Mouse (Mus musculus): ENCODE measurements around the gene Chst11.
"Not testable (repeated sequence)": the region's sequence is repeated elsewhere in the genome, so short reads cannot be mapped to it uniquely, and the experiment has no call there.

Gene Chst11

DNA sequence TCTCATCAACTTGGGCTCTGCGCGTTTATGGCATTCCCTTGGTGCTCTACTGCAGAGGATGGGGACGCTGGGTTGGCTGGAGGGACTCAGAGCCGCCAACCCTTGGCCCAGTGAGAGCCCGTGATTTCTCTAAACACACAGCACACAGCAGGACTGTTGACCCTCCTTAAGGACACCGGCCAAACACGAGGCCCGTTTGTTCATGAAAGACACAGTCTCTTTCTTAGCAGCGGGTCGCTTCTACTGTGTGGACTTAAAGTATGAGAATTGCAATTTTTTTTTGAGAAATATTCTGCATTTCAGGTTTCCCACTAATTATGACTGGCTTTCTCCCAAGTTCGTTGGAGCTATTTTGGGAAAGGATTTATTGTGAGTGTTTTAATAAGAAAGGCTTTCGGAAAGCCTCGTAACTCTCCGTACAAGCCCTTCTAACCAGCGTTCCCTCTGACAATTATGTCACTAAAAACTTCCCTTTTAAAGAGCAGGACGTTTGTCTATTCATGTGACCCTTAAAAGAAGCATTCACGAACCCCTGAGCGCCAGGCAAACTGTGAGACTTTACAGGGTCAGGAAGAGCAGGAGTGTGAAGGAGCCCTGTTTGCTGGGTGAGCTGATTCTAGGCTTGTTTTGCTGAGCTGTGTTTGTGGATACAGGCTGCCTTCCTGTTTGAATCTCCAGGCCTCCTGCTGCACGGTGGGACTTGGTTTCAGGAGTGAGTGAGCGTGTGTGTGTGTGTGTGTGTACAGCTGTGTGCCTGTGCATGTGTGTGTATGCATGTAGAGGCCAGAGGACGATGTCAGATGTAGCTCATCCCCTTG lies 122.8 kb downstream of the Chst11 start:
- DNase-seq (ENCODE audit: low read depth, low spot score): no peak

DNA sequence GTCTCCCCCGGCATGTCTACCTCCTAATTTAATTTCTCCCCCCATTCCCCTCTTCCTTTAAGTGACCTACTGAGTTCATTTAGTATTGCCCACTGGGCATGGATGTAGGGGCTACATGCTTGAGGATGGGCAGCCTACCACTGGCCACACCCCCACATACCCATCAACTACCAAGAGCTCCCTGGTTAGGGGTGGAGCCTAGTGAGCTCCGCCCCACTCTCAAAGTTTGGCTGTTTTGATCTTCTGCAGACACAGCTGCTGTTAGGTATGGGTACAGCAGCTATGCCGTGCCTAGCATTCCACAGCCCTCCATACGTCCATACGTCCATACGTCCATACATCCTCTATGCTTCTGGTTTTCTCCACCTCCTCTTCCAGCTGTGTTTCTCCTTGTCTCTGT lies 123.6 kb downstream of the Chst11 start:
- peak; percentile 28 for DNase-seq (ENCODE audit: low read depth, low spot score)

DNA sequence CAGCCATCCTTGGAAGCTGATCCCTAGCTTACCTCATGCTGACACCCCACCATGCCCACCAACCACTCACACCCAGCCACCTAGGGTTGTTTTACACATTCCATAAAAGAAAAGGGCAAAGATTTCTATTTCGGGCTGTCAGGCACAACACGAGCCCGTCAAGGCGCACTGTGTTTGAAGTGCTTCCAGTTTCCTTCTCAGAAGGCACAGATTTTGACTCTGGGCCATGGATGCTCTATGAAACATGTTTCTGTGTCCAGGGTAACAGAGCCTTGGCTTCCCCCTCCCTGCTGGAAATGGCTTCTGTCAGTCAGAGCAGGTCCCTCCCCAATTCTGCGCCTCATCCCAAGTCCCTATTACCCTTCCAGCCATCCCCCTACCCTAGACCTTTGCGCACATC lies 125.7 kb downstream of the Chst11 start:
- no peak for DNase-seq (ENCODE audit: low read depth, low spot score)

DNA sequence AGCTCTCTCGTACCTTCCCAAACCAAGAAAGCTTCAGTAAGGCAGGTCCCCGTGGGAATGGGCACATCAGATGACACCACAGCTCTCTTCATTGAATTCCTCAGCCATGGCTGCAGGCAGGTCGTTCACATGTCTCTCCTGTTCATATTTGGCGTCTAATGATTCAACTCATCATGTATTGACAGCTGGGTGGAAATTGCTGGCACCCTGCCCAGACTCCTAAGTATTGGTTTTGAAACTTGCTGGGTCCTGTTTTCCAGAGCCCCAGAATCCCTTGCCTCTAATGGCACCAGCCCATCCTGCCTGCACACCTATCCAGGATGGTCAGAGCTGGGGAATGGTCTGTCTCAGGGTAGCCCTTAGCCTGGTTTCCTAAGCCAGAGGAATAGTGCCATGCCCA lies 127.0 kb downstream of the Chst11 start:
- no peak for DNase-seq (ENCODE audit: low read depth, low spot score)

DNA sequence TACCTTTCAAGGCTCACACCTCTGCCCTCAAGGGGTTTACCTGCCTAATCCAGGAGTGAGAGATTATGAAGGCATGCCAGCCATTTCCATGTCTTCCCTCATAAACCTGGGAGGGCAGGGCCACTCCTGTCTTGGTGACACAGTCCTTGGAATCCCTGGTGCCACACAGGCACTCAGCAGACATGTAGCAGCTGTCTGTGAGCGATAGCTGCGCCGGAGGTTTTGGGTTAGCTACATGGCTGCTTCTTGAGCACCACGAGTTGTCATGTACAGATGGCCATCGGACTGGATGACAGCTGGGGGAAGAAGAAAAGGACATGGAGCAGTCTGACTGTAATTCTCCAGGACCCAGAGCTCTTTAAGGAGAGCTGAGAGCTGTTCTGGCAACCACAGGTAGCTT lies 129.3 kb downstream of the Chst11 start:
- no peak for DNase-seq (ENCODE audit: low read depth, low spot score)

DNA sequence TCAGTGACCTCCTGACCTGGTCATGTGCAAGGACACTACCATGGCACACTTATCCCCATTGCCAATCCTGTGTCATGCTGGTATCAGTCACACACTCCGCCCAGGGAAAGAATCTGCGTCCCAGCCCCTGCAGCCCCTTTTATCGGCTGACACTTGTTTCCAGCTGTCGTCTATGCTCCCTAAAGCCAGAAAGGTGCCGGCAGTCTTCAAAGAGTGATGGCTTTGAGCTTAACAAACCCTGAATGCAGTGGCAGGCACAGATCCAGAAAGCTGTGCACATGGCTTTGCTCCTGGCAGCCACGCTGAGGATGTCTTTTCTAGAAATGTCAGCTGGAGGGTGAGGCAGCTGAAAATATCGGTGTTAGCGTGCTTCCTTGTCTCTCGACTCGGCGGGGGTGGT lies 131.6 kb downstream of the Chst11 start:
- no peak for DNase-seq (ENCODE audit: low read depth, low spot score)

DNA sequence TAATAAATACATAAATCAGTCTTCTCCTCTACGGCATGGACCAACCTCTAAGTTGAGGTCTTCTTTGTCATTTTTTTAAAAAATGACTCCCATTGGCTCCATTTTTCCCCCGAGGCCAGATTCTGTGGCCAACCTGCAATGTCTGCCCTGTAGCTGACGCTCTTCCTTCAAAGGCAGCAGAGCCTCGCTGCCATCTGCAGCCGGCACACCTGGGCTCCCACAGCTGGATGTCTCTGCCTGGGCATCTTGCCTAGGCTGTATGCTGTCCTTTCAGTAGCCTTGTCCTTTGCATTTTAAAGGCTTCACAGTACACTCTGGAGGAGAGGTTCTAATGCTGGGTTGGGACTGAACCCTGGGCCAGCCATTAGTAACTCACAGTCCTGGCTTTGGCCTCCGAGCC lies 132.6 kb downstream of the Chst11 start:
- no peak for DNase-seq (ENCODE audit: low read depth, low spot score)

DNA sequence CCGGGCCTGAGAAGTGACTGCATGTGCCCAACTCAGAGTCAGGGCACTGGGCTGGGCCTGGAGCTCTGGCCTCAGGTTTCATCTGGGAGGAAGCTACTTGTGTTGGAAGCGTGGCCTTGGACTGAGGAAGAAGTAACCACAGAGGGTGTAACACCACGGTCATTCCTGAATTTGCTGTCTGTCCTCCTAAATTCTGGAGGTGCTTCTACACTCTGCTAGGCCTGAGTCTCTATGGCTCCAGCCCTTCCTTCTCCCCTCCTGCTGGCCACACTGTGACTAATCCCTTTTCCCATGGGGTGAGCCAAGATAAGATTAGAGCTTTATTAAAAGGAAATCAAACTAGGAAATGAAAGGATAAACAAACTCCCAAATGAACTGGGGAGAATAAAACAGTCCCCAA lies 133.3 kb downstream of the Chst11 start:
- no peak for DNase-seq (ENCODE audit: low read depth, low spot score)

DNA sequence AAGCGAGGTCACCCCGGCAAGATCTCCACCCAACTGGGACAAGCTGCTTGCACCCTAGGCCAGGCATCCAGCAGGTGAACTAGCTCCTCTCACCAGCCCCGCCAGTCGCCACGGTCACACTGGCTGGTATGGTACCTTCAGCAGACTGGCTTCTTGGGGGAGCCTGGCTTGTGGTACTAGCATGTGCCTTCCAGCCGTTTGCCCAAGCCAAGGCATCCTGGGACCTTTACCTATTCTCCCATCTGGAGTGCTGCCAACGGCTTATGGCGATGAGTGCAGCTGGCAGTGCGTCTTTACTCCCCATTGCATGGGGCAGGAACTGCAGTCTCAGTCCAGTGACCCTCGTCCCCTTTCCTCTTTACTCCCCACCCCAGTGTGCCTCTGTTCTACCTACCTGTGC lies 133.7 kb downstream of the Chst11 start:
- DNase-seq (ENCODE audit: low read depth, low spot score): no peak

DNA sequence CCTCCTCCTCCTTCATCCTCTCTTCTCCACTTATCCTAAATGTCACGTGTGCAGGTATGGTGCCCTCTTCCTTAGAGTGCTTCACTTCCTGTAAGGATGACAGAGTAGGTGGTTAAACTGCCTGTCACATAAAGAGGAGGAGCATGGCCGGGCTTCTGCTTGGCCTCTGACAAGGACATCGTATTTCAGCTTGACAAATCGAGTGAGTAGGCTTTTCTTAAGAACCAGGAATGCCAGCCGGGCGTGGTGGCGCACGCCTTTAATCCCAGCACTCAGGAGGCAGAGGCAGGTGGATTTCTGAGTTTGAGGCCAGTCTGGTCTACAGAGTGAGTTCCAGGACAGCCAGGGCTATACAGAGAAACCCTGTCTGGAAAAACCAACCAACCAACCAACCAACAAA lies 134.2 kb downstream of the Chst11 start:
- not testable (repeated sequence) for DNase-seq (ENCODE audit: low read depth, low spot score)

DNA sequence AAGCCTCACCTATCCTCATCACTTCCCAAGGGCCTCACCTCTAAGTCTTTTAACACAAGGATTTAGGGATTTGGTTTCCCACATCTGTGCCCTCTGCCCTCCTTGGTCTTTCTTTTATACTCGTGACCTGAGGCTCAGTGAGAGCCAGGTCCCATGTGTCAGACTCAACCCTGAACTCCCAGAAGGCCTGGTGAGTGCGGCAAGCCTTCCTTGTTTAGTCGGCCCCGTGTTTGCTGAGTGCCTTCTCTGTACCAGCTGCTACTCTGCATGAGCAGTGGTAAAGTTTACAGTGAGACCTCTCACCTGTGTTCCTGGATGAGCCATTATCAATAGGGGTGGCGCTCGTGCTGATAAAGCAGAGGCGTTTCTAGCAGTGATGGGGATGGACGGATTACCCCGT lies 134.6 kb downstream of the Chst11 start:
- DNase-seq (ENCODE audit: low read depth, low spot score): no peak

DNA sequence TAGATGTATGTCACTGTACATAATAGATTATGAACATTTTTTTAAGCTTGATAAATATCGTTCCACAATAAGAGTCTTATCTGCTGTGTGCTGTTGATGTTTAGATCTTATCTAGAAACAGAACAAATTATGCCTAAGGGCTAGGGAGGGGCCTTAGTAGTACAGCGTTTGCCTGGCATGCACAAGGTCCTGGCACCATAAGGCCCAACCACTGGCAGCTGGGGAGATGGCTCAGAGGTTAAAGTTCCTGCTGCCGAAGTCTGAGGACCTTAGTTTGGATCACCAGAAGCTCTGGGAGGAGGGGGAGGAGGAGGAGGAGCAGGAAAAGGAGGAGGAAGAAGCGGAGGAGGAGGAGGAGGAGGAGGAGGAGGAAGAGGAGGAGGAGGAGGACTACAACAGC lies 135.6 kb downstream of the Chst11 start:
- DNase-seq (ENCODE audit: low read depth, low spot score): no peak

DNA sequence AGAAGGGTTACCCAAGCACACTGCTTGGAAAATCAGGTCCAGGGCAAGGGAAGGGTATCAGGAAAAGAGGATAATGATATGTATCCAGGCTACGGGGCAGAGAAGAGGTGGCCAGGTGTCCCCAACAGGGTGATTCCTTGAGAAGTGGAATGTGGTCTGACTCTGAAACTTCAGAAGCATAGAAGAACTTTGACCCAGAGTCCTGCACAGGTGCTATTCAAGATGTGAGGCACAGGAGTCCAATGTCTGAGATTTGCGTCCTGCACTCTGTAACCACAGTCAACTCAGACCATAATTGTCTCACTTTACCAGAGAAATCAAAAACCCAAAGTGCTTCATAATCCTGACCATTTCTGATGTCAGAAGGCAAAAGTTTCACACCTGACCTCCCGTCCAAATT lies 139.3 kb downstream of the Chst11 start:
- no peak for DNase-seq (ENCODE audit: low read depth, low spot score)

DNA sequence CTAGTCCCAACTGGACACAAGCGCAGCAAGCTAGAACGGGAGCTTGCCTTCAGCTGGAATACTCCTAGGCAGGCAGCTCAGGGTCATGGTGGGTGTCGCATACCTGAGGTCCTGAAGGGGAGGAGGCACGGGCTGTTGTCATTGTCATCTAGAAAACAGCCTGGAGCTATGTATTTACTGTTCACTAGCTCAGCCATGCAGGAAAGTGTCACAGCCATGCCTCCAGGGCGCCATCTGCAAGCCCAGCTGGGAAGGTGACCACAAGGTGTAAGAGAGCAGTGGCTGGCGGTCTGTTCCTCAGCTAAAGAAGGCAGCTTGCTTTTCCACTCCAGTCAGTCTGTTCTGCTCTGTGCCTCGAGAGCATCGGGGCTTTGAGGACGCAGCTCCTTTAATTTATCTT lies 141.1 kb downstream of the Chst11 start:
- no peak for DNase-seq (ENCODE audit: low read depth, low spot score)

DNA sequence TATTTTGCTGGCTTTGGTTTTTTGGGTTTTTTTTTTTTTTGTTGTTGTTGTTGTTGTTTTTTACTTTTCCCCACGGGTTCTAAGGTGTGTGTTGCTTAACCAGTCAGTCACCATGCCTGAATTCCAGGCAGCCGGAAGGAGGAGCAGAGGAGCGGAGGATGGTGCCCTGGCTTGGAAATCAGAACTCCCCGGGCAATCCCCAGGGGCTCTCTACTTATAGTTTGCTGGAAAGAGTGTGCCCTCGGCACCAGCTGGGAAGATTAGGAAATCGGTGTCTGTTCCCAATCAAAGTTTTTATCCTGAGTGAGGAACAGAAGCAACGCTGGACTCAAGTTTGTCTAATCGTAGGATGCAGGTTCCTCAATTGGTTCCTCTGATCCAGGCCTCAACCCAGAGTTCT lies 143.1 kb downstream of the Chst11 start:
- DNase-seq (ENCODE audit: low read depth, low spot score): no peak

DNA sequence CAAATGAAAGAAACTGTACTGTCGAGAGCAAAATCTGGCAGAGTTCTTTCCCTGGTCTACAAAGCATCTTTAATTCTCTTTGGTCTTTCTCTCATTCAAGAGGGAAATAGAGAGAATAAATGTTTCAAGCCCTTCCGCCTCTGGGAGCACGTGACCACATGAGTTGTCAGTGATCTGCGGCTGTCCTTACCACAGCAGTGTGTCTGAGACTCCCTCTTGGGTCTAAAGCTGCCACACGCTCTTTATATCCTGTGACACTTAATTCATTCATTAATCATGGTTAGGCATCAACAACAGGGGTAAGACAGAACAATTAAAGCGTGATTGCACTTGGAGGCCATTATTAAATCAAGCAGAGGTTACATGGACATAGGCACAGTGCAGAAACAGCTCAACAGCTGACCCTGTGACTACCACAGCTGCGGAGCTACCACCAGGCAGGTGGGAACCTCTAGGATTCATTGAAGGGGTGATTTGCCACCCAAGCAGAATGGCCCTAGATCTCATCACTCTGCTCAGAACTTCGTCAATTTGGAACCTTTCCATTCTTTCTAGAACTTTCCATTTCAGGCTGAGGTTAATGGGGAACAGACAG lies 144.4 kb downstream of the Chst11 start:
- DNase-seq (ENCODE audit: low read depth, low spot score): no peak

DNA sequence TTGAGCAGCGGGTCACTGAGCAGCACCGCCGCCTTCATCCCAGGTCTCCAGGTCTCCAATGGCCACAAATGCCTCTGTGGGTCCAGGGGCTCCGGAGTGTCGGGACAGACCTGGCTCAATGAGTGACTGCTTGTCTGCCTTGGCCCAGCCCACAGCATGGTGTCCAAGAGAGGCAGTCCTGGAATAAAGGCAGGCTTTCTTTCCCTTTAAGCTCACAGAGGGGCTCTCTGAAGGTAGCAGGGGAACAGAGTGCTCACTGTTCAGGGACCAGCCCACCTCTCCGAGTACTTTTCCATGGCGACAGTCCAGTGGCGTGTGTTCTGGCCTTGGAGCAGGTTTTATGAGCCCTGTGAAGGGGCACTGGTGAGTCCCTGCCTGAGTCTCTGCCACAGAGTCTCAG lies 145.3 kb downstream of the Chst11 start:
- no peak for DNase-seq (ENCODE audit: low read depth, low spot score)

DNA sequence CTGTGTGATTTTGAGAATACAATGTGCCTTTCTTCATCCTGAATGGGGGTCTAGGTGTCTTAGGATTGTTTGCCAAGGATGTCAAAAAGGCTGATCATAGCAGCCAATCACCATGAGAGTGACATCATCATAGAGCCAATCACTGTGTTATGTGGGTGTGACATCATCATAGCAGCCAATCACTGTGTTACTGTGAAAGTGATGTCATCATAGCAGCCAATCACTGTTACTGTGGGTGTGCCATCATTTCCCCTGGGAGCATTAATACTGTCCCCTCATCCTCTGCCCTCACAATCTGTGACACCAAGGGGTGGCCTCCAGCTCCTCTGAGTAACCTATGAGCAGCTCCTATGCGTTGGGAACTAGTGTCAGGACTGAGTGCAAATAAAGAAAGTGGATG lies 146.6 kb downstream of the Chst11 start:
- no peak for DNase-seq (ENCODE audit: low read depth, low spot score)

DNA sequence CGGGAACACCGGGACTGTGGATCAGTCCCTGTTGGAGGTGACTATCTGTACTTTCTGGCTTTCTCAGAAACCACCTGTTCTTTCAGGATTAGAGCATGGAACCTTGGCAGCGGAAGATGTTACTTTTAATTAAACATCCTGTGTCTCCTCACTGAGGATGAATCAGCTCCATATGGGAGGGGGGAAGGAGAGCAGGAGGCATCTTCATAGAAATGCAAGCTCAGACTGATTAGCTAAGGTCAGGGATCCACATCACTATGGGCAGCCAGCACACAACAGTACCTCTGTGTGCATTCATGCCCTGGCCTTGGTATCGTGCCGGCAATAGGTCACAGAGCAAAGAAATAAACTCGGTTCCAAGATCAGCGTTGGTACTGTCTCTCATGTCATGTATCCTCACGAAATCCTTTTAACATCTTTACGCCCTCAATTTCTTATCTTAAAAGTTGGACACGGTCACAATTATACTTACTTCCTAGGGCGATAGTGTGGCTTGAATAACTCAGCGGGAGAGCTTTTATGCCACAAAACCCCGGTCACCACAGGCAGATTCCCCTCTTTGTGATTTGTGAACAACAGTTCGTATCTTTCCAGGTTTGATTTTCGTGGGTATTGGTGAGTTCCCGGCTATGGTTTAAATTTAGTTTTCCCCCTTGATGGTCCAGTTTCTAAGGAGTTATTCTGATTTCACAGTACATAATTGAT lies 148.7 kb downstream of the Chst11 start:
- DNase-seq (ENCODE audit: low read depth, low spot score): peak; percentile 66

DNA sequence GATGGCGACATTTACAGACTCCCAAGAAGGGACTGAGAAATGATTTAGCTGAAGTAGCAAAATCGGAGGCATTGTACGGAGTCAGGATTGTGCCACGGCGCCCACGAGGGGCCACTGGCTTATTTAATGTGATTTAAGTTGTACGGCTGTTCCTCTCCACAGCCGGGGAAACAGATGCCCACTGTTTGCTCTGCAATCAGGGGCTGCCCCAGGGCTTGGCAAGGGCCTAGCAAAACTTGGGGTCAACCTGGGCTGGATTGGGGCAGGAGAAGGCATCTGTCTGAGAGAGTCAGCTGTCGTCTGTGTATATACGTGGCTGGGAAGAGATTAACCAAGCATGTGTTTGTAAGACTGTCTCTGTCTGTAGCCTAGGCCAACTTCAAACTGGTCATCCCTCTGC lies 149.6 kb downstream of the Chst11 start:
- no peak for DNase-seq (ENCODE audit: low read depth, low spot score)

DNA sequence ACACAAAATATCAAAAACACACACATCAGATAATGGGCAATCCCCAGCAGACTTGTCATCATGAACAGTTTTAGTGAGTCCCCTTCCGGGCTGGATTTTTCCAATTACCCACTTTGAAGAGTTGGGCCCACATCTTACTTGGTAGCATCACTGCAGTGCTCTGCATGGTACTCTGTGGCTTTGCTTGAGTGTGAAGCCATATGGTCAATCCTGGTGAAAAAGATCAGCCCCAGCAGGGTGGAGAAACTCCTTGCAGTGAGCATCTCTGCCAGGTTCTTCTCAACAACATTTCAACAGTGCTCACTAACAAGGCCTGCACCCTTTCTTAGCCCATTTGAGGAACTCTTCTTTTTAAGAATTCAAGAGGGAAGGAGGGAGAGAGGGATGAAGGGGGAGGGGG lies 150.7 kb downstream of the Chst11 start:
- no peak for DNase-seq (ENCODE audit: low read depth, low spot score)

DNA sequence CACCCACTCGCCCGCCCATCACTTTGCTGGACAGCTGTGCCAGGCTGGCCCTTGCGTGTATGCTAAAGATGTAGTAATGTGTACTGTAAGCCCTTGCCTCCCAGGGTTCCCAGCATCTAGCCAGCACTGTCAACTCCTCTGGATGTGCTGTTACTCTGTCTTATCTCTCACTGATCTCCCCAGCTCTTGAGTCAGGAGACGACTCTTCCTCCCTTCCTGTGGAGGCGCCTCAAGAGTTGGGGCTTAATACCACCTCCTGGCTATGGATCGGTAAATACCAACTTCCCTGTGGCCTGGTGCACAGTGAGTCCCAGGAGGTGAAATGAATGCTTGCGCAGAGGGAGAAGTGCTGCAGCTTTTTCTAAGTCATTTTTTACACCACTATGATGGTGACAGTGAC lies 151.8 kb downstream of the Chst11 start:
- DNase-seq (ENCODE audit: low read depth, low spot score): no peak

DNA sequence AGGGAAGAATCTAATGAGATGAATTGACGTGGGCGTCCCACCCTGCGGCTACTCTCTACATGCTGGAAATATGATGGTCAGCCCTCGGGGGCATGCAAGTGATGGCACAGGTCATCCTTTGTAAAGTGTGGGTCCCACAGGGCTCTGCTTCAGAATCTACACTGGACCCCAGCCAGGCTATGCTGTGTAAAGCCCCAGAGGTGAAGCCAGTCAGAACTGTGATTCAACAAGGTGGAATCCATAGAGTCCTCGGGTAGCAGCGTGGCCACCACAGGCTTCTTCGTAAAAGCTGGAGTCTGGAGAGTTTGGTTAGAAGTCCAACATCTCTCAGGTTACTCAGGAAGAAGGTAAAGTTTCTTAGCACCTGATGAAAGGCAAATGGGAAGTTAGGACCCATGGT lies 154.0 kb downstream of the Chst11 start:
- no peak for DNase-seq (ENCODE audit: low read depth, low spot score)
